Mouse (Mus musculus): ENCODE measurements around the gene Esp3. TPM values are rescaled to one million over a fixed set of nuclear protein-coding genes. Genes with fewer than 3 reads are reported as not detected.
"Not testable (repeated sequence)": the region's sequence is repeated elsewhere in the genome, so short reads cannot be mapped to it uniquely, and the experiment has no call there.

Gene Esp3
- not detected in 2 replicates for total RNA-seq (2017)

DNA sequence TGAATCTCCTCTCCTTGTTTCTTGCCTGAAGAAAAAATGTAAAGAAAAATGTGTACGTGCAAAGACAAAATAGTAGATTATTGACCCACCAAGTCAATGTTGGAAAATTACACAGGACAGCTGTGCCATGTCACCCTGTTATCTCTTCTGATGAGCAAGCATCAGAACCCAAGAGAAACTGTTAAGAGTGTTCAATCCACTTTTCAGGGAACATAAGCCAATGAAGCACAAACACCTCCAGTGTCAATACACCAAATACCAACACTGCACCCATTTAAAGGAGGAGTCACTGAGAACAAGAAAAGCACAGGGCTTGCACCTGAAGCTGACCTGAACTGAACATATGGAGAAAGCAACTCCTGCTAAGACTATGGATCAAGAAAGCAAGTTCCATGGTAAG is at the start of gene Esp3:
Gene Esp3, plus strand, starts transcription at position 301 of the 400 bp plus-strand sequence.
- ATAC-seq (ENCODE audit: extremely low read depth, insufficient number of reproducible peaks, low FRiP score, poor library complexity, severe bottlenecking) = not testable (repeated sequence)

DNA sequence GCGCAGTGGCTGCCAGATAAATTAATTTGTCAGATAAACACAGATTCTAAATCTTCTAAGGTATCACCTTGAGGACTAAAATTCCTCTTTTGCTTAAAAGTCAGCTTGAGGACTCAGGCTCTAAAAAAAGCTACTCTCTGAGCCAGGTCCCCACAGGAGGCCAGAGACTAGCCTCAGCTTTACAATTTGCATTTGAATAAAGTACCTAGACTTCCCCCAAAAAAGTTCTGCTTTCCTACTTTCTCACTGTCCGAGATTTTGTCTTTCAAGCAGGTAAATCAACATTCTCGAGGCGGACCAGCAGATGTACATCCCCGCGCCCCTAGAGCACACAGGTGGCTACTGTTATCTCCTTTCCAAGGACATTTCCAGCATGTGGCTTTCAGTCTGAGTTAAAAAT is 48.0 kb upstream of the Esp3 start:
- ATAC-seq (ENCODE audit: extremely low read depth, insufficient number of reproducible peaks, low FRiP score, poor library complexity, severe bottlenecking) = not testable (repeated sequence)

DNA sequence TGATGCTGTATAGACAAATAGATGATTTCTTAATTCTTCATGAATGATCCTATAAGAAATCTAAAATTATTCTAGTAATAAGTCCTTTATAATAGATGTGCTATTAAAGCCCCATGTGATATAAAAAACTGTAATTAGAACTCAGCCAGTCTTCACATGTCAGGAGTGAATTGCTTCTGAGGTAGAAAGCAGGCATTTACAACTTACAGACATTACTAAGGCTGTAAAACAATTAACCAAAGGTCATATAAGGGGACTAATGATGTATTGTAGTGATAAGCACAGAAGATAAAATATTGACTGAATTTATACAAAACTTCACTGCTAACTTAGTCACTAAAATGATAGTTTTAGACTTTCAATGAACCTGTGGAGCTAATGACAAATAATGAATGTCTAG is 40.6 kb upstream of the Esp3 start:
- ATAC-seq (ENCODE audit: extremely low read depth, insufficient number of reproducible peaks, low FRiP score, poor library complexity, severe bottlenecking) = no peak

DNA sequence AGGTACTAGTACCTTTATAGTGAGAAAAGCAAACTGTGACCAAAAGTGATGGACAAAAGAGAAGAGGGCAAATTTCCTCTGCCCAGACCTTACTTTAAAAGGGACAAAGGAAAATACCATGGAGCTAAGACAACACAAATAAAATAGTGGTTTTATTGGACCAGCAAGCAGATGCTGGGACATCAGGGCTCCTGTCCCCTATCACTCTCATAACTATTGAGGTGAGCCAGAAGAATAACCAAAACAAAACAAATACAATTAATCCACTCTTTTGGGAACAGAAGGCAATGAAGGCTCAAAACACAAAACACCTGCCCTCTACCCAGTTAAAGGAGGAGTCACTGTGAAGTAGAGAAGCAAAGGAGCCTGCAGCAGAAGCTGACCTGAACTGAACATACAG is 33.6 kb upstream of the Esp3 start, which contains the start of gene Esp4:
Gene Esp4, plus strand, starts transcription at position 301 of the 400 bp plus-strand sequence.
- ATAC-seq (ENCODE audit: extremely low read depth, insufficient number of reproducible peaks, low FRiP score, poor library complexity, severe bottlenecking) = no peak

DNA sequence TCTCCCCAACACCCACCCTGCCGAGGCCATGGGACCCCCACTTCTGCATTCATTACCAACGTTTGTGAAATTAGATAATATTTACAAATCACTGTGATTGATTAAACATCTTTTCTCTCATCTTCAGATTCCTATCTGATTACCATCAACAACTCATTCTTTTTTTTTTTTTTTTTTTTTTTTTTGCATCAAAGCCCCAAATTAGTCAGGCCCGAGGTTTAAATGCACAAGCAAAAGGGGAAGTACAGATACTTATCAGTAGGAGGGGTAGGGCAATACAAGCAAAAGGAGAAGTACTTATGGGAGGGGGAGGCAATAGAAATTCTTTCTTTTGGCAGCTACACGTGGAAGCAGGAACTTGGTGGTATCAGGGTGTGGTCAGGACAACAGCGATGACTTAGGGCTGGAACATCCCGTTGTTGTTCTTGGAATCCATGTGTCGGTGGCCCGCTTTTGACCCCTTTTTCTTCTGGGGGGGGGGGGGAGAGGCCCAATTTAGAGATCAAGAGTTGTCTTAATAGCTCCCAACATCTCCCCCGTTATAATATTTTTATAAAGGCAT is 30.3 kb downstream of the Esp3 start:
- not testable (repeated sequence) for ATAC-seq (ENCODE audit: extremely low read depth, insufficient number of reproducible peaks, low FRiP score, poor library complexity, severe bottlenecking)

DNA sequence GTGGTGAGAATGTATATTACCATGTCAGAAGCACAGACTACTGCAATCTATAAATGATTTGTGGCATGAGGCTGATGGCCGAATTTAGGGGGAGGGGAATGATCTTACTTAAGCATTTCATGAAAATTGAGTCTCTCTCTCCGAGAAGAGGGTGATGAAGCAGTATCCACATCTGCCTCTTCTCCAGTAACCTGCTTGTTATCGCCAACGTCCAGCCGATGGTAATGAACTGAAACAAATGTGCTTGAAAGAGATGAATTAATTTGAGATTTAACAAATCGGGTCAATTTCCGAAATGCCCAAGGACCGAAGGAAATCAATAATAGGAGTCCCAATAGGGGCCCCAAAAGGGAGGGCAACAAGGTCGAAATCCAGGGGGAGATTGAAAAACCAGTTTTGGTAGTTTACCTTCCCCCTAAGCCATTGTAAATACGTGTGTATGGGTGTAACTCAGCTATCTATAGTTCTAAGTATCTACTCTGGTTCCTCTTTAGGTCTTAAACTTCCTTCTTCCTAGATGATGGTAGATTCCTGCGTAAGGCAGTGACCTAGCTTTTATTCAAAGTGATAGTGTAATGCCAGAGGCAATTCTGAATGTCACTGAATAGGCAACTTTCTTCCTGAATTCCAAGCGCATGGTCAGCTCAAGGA is 31.4 kb downstream of the Esp3 start:
- ATAC-seq (ENCODE audit: extremely low read depth, insufficient number of reproducible peaks, low FRiP score, poor library complexity, severe bottlenecking) = not testable (repeated sequence)

Other genes starting within 250 kb of the Esp3 start
- not detected in 2 replicates for gene Esp8, start 112.1 kb upstream of the Esp3 start, total RNA-seq (2017)
- not detected in 2 replicates for gene Esp6, start 70.6 kb upstream of the Esp3 start, total RNA-seq (2017)
- not detected in 2 replicates for gene Esp4, start 33.5 kb upstream of the Esp3 start, total RNA-seq (2017)
- not detected in 2 replicates for gene Esp1, start 95.0 kb downstream of the Esp3 start, total RNA-seq (2017)
- not detected in 2 replicates for gene Crisp2, start 174.9 kb downstream of the Esp3 start, total RNA-seq (2017)
- 0.58 TPM in 1 of 2 replicates, not detected in the other for gene Rhag, start 179.1 kb downstream of the Esp3 start, total RNA-seq (2017)
- 1.8 TPM in 1 of 2 replicates, not detected in the other for gene 9130008F23Rik, start 248.5 kb downstream of the Esp3 start, total RNA-seq (2017)